Mouse (Mus musculus) hindbrain, embryonic 14.5 days (tissue): ENCODE data around the gene 2210017I01Rik. TPM values are rescaled to one million over a fixed set of nuclear protein-coding genes. Genes with fewer than 3 reads are reported as not detected.

Source experiments
- ATAC-seq: fragments of 200-750 bp; cut with Nextera tagmentation; 2 replicates; pipeline ENCODE4 v1.8.0; 2017; ENCODE audit warnings: moderate number of reproducible peaks, mild to moderate bottlenecking, moderate TSS enrichment, moderate library complexity; ENCODE audit not compliant: low FRiP score
- DNase-seq: peaks from one replicate; pipeline ENCODE4 v3.0.0-alpha.2; 2015; ENCODE audit warnings: low spot score
- H3K27ac ChIP-seq: fragments of 300-500 bp; sonication (generic); 2 replicates; pipeline ENCODE4 v1.5.1; 2014; ENCODE audit warnings: mild to moderate bottlenecking, moderate library complexity
- H3K27me3 ChIP-seq: fragments of 300-500 bp; sonication (generic); 2 replicates; pipeline ENCODE4 v1.6.1; 2014; ENCODE audit warnings: mild to moderate bottlenecking, low read length, mixed read lengths; ENCODE audit not compliant: control insufficient read depth, insufficient read depth
- H3K36me3 ChIP-seq: fragments of 300-500 bp; sonication (generic); replicated peaks from 2 replicates; pipeline ENCODE4 v1.6.1; 2014; ENCODE audit not compliant: control insufficient read depth, insufficient read depth
- H3K4me1 ChIP-seq: fragments of 300-500 bp; sonication (generic); replicated peaks from 2 replicates; pipeline ENCODE4 v1.6.1; 2014; ENCODE audit warnings: antibody characterized with exemption, low read length, mixed read lengths; ENCODE audit not compliant: control insufficient read depth, insufficient read depth
- H3K4me2 ChIP-seq: fragments of 300-500 bp; sonication (generic); replicated peaks from 2 replicates; pipeline ENCODE4 v1.6.1; 2014; ENCODE audit warnings: mild to moderate bottlenecking, moderate library complexity
- H3K4me3 ChIP-seq: fragments of 300-500 bp; sonication (generic); replicated peaks from 2 replicates; pipeline ENCODE4 v1.5.1; 2014; ENCODE audit warnings: mild to moderate bottlenecking, low read length
- H3K9ac ChIP-seq: fragments of 300-500 bp; sonication (generic); 2 replicates; pipeline ENCODE4 v1.6.1; 2014
- H3K9me3 ChIP-seq: fragments of 300-500 bp; sonication (generic); 2 replicates; pipeline ENCODE4 v1.6.1; 2016; ENCODE audit warnings: low read length; ENCODE audit not compliant: control insufficient read depth
- WGBS: fragments of 180-500 bp; shearing (Covaris S2); extraction: QIAGEN DNeasy Blood & Tissue Kit; methylation state at CpG from one replicate; pipeline ENCODE4 v1.1.7; 2014; 5-methylcytosine and 5-hydroxymethylcytosine counted together
- polyA plus RNA-seq: library from polyadenylated mRNA; unstranded; fragments of >200 nt; fragmentation: Nextera tagmentation; extraction: Ambion mirVana; gene quantifications from 2 replicates; pipeline ENCODE4 v1.2.1, GENCODE M21; 2014

Gene 2210017I01Rik
- polyA plus RNA-seq, 1 experiment from 2014 or later: not detected

DNA sequence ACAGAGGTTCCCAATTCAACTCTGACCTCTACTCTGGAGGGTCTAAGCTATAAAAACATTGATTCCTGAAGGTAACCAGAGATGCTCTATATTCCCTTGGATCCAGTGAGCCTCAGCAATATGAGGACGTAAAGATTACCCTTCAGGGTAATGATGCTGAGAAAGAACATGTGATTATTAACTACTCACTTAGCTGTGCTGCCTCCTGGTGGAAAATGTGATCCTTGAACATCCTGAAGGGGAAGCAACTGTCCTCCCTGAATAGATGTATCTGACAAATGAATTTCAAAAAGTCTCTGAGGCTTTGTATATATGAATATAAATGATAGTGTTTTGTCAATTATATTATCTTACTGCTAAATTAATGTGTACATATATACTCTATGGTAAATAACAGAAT, 6.8 kb downstream of the 2210017I01Rik start:
- H3K9ac ChIP-seq: no peak overlapping the region
- no peak overlapping the region for H3K4me3 ChIP-seq
- no peak for DNase-seq
- H3K4me1 ChIP-seq: no peaks in the 10 kb centered on the region
- ATAC-seq: no peak
- no peaks in the 10 kb centered on the region for H3K27me3 ChIP-seq
- H3K4me2 ChIP-seq: no peak overlapping the region
- H3K27ac ChIP-seq: no peak overlapping the region
- H3K36me3 ChIP-seq: no peaks in the 10 kb centered on the region
- WGBS: 65% methylated on average over 1 of the region's 1 CpGs
- H3K9me3 ChIP-seq: peaks cover 8% of the 10 kb centered on the region

DNA sequence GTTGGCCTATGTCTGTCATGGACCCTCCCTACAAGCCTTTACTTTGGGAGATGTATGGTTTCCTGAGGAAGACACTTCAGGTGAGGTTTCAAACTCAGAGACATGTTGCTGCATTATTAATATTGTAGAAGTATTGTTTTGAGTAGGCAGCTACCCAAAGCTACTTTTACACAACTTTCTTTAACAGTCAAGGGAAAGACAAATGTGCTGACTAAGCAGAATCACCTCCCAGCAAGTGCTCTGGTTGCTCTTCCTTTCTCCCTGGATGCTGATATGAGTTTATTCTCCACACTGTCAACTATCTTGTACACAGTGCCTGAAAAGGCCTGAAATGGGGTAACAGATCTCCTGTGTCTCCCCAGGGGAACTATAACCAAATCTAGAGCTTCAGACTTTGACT, 7.3 kb downstream of the 2210017I01Rik start:
- ATAC-seq (no peak), DNase-seq (no peak)
- no peaks in the 10 kb centered on the region for H3K4me1 ChIP-seq
- H3K4me2 ChIP-seq: no peak overlapping the region
- H3K27ac ChIP-seq: no peak overlapping the region
- H3K4me3 ChIP-seq: no peak overlapping the region
- no peaks in the 10 kb centered on the region for H3K27me3 ChIP-seq
- H3K36me3 ChIP-seq: no peaks in the 10 kb centered on the region
- H3K9me3 ChIP-seq: peaks cover 8% of the 10 kb centered on the region
- no peak overlapping the region for H3K9ac ChIP-seq

DNA sequence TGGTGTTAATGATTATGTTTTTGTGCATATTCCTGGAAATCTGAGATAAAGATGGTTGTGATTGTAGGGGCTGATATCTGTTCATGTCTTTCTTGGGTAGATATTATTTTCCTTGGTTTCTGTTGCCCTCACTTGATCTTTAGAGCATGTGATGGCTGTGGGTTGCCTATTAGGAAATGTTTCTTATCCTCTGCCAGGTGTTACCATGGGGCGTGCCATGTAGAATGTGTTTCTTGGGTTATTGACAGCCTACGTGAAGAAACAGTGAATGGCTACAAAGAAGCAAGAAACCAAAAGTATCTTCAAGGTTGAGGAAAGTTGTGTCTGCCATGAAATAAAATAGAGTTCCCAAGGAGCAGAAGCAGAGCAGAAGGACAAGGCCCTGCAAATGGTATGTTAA, 8.9 kb downstream of the 2210017I01Rik start:
- Histone ChIP-seq H3K4me3 (no peak overlapping the region), H3K4me2 (no peak overlapping the region), H3K4me1 (no peaks in the 10 kb centered on the region), H3K36me3 (no peaks in the 10 kb centered on the region), H3K27me3 (no peaks in the 10 kb centered on the region), H3K27ac (no peak overlapping the region), H3K9me3 (peaks cover 8% of the 10 kb centered on the region), H3K9ac (no peak overlapping the region)
- ATAC-seq (no peak), DNase-seq (no peak)
- WGBS: 93% methylated on average over 2 of the region's 2 CpGs

DNA sequence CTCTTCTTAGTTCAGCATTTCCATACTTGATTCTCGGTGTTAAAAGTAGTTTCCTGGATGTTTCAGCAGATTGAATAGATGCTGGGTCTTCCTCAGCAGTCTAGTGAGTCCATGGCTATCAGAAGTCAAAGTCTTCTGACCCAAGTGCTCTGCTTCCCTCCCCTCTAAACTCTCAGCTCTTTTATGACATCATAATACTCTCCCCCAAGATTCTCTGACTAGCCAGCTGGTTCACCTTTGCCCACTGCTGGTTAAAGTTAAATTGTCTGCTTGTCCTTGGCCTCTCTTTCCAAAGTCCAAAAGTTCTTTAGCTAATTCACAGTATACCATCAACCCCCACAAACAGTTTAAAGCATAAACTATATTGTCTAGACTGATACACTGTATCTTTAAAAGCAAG, 18.4 kb downstream of the 2210017I01Rik start, which contains the start of gene Smcp:
Gene Smcp (minus strand): TSS at position 140 of the 400 bp plus-strand sequence.
- ATAC-seq: no peak
- 71% methylated on average over 1 of the region's 1 CpGs for WGBS
- no peaks in the 10 kb centered on the region for H3K9me3 ChIP-seq
- H3K4me2 ChIP-seq: no peak within 1 kb of the TSS
- no peak for DNase-seq
- no peaks in the 10 kb centered on the region for H3K27me3 ChIP-seq
- no peak within 1 kb of the TSS for H3K27ac ChIP-seq
- no peak within 1 kb of the TSS for H3K9ac ChIP-seq
- no peaks in the 10 kb centered on the region for H3K36me3 ChIP-seq
- H3K4me3 ChIP-seq: no peak within 1 kb of the TSS
- H3K4me1 ChIP-seq: no peaks in the 10 kb centered on the region

DNA sequence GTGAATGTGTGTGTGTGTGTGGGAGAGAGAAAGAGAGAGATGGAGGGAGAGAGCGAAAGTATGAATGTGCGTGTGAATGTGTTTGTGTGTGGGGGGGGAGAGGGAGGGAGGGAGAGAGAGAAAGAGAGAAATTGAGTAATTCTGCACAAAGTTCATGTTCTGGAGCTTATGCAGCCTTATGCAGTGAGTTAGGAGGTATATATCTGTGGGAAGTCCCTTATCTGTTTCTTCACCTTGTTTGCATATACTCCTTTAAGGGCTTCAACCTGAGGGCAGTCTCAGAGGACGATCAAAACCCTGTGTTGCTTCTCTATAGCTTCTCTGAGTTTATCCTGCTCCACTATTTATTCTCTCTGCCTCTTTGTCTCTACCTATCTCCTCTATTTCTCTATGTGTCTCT, 20.1 kb downstream of the 2210017I01Rik start:
- Histone ChIP-seq H3K9ac (no peak overlapping the region), H3K27ac (no peak overlapping the region), H3K4me3 (no peak overlapping the region), H3K27me3 (no peaks in the 10 kb centered on the region), H3K4me2 (no peak overlapping the region), H3K36me3 (no peaks in the 10 kb centered on the region), H3K4me1 (no peaks in the 10 kb centered on the region), H3K9me3 (no peaks in the 10 kb centered on the region)
- 86% methylated on average over 3 of the region's 3 CpGs for WGBS
- DNase-seq (no peak), ATAC-seq (no peak)

DNA sequence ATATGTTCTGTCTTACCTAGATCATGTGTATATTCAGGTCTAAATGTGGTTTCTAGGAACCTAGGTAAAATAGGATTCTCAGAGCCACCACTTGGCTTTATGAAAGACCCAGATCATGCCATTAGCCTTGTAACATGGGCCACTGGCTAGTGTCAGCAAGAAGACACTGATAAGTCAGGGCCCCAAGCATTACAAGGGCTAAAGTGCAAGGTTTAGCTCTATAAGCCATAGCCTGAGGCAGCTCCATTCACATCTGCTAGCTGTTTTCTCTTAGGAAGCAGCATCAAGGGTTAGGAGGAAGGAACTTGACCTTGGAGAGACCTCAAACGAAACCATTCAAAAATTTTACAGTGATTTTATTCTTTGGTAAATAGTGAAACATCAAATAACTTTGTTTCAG, 22.2 kb downstream of the 2210017I01Rik start:
- Histone ChIP-seq H3K4me2 (no peak overlapping the region), H3K4me1 (no peaks in the 10 kb centered on the region), H3K27ac (no peak overlapping the region), H3K9ac (no peak overlapping the region), H3K27me3 (no peaks in the 10 kb centered on the region), H3K4me3 (no peak overlapping the region), H3K36me3 (no peaks in the 10 kb centered on the region), H3K9me3 (no peaks in the 10 kb centered on the region)
- ATAC-seq: no peak
- WGBS: 75% methylated on average over 1 of the region's 1 CpGs
- no peak for DNase-seq

DNA sequence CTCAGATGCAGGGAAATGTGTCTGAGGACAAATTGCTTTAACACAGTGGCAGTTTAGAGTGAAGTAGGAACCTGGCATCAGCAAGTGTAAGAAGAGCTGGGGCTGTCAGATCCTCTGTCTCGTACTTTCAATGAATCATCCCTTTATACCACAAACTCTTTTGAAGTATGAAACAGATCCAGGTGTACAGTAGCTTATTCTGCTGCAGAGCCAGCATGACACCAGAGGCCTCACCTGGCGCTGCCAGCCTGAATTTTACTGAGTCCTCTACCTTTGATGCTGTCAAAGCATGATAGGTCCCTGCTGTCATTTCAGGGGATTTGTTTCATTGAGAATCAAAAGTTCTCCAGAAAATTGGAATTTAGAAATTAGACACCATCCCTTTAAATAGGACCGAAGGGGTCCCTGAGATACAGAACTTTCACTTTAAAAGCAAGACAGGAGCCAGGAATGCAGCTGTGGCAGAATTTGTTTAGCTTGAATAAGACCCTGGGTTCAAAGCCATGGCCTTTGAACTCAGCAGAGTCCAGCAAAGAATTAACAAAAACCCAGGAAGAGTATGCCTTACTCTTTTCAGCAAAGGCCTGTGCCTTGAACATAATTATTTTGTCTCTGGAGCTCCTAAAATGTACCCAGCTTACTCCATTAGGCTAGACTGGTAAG, 24.0 kb downstream of the 2210017I01Rik start:
- DNase-seq (no peak), ATAC-seq (no peak)
- H3K27ac ChIP-seq: no peak overlapping the region
- 75% methylated on average over 3 of the region's 3 CpGs for WGBS
- H3K4me2 ChIP-seq: no peak overlapping the region
- no peak overlapping the region for H3K4me3 ChIP-seq
- H3K9ac ChIP-seq: no peak overlapping the region
- H3K36me3 ChIP-seq: no peaks in the 10 kb centered on the region
- H3K9me3 ChIP-seq: no peaks in the 10 kb centered on the region
- H3K27me3 ChIP-seq: no peaks in the 10 kb centered on the region
- H3K4me1 ChIP-seq: no peaks in the 10 kb centered on the region

DNA sequence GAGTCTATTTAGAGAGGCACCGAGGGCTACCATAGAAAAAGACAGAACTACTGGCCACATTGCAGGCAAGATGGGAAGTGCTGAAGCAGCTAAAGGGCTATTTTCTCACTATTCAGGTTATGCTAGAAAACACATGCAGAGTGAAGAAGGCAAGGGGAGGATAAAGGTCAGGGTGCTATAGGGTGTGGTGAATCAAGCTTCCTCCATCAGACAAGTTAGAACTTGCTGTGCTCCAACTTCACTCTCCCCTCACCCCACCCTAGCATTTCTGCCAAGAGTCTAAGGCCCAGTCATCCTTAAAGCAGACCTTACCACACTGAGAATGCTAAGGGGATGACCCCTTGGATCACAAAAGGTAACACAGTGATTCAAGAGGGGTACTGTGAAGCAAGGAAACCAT, 27.8 kb downstream of the 2210017I01Rik start:
- DNase-seq: no peak
- H3K4me2 ChIP-seq: no peak overlapping the region
- no peak overlapping the region for H3K27ac ChIP-seq
- WGBS: 85% methylated on average over 1 of the region's 1 CpGs
- no peak for ATAC-seq
- H3K9ac ChIP-seq: no peak overlapping the region
- no peaks in the 10 kb centered on the region for H3K4me1 ChIP-seq
- no peaks in the 10 kb centered on the region for H3K36me3 ChIP-seq
- no peaks in the 10 kb centered on the region for H3K9me3 ChIP-seq
- no peak overlapping the region for H3K4me3 ChIP-seq
- no peaks in the 10 kb centered on the region for H3K27me3 ChIP-seq

DNA sequence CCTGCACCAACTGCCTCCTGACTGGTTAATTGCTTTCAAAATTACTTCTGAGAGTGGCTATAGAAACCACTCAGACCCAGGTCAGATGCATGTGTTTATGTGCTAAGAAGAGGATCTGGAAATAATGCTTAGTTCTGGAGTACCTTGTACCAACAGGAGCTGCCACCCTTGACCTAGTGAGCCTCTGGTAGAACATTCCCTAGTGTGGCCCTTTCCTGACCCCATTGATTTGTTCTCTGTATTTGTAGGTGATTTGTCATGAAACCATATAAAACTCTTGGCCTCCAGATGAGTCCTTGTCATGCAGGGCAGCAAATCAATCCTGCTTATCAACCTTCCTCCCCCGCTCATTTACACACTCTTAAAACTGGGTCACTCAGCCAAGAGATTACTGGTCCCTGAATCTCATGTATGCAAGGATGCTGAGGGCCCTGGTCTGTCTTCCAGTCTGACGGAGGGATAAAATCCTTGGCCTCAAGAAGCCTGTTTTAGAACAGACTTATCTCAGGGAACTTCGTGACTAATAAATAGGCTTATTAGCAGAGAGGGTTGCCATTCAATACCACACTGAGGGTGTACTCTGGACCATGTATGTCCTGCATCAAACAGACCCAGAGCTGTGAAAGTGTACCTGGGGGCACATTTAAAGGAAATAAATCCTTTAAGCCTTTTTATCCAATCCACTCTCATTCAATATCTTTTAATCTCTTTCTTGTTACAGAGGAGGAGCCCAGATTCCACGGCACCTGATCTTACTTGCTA, 28.5 kb downstream of the 2210017I01Rik start:
- no peak overlapping the region for H3K9ac ChIP-seq
- no peak for ATAC-seq
- H3K27me3 ChIP-seq: no peaks in the 10 kb centered on the region
- no peaks in the 10 kb centered on the region for H3K4me1 ChIP-seq
- no peak overlapping the region for H3K4me2 ChIP-seq
- 78% methylated on average over 4 of the region's 4 CpGs for WGBS
- H3K36me3 ChIP-seq: no peaks in the 10 kb centered on the region
- H3K27ac ChIP-seq: no peak overlapping the region
- no peak overlapping the region for H3K4me3 ChIP-seq
- no peak for DNase-seq
- no peaks in the 10 kb centered on the region for H3K9me3 ChIP-seq
